Mouse (Mus musculus): ENCODE results near the gene Gbp6.
"Not testable (repeated sequence)": the region's sequence is repeated elsewhere in the genome, so short reads cannot be mapped to it uniquely, and the experiment has no call there.

Gene Gbp6

DNA sequence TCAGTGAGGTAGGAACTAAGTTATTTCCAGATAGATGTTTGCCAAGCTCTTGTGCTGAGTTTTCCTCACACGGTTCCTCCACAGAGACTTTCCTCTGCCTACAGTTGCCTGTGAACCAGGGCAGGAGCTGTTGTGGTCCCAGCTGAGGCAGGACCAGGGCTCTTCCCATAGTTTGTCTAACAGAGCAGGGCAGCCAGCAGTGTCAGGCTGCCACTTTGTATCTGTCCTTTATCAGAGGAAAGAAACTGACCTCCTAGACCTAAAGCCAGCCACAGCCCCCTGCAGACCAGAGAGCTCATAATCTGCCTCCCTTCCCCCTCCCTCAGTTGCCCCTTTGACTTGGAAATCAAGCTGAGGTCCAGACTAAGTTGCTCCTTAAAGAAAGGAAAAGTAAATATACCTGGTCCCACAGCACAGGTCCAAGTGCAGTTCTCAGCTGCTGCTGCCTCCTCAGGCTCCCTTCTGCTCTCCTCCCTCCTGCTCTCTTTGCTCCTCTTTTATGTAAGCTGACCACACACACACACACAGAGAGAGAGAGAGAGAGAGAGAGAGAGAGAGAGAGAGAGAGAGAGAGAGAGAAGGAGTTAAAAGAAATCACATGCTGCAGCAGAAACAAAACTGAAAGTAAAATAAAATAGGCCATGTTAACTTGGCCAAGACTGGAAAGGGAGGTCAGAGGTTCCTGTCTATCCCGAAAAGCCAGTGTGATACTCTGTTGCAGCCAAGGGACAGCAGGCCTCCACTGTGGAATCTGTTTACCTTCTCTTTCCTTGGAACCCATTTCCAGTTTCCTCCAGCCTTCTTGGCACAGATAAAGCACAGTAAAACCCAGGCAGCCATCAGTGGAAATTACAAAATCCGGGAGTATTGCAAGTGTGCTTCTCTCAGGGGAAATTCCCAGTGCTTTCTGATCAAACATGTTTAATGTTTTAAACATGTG lies at the start of gene Gbp6, which contains the start of gene Gm43302:
Gene Gbp6 (minus strand): TSS at position 473 of the 940 bp plus-strand sequence.
Gene Gm43302 (minus strand): TSS at position 470 of the 940 bp plus-strand sequence.
- not testable (repeated sequence) for DNase-seq (ENCODE audit: low read depth, low spot score)

DNA sequence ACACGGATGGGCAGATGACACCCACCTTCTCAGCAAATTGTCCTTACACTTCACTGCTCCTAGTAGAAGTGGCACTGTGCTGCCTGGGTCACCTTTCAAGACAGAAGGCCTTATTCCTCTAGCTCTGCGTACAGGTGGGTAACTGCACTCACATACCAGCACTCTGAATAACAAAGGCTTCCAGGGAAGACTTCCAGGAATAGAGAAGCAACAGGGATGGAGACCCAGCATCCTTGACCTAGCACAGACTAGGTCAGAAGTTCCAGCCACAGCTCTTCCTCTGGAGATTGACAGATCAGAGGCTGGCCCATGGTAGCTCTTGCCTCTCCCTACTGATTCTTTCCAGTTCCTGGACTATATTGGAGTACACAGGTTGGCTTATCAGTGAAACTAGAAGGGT lies 47.8 kb upstream of the Gbp6 start:
- no peak for DNase-seq (ENCODE audit: low read depth, low spot score)

DNA sequence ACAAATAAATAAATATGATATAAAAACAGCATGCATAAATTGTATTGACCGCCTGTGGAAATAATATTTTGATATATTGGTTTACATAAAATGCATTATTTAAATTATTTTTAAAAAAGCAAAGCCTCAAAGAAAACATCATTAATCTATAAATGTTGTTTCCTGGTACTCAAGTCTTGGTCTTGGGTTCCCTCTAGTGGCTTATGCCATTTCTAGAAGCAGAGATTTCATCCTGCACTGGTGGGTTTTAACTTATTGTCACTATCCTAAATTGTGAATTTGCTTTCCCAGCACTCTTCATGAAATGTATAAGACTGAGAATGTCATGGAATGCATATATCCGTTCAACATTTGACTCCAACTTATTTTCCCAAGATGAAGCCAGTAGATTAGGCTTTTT lies 29.0 kb upstream of the Gbp6 start:
- no peak for DNase-seq (ENCODE audit: low read depth, low spot score)

DNA sequence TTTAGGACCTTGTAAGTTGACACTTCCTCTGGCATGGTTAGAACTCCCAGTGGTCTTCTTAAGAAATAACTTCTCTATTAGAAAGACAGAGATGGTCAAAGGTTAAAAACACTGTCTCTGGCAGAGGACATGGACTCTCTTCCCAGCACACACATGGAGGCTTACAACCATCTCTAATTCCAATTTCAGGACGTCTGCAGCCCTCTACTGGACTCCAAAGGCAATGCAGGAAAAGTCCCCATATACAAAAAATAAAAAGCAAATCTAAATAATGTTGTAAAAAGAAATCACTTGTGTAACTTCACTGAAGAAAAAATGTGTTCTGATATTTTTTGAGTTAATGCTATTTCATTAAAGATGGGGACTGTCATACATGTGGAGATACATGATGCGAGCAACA lies 17.4 kb upstream of the Gbp6 start:
- no peak for DNase-seq (ENCODE audit: low read depth, low spot score)

DNA sequence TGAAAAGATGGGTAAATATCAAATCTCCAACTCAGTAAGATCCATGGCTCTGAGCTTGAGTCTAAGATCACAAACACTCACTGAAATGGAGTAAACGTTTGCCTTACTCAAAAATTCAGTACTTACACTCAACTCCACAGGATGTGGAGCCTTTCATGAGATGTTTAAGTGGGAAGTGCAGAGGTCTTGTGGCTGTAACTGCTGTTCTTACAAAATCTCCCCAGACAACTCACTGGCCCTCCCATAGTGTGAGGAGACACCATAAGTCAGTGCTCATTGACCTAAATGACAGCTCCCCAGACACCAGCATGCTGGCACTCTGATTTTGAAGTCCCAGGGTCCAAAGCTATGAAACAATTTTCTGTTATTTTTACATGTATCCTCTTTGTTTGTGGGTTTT lies 15.7 kb upstream of the Gbp6 start:
- DNase-seq (ENCODE audit: low read depth, low spot score): not testable (repeated sequence)

DNA sequence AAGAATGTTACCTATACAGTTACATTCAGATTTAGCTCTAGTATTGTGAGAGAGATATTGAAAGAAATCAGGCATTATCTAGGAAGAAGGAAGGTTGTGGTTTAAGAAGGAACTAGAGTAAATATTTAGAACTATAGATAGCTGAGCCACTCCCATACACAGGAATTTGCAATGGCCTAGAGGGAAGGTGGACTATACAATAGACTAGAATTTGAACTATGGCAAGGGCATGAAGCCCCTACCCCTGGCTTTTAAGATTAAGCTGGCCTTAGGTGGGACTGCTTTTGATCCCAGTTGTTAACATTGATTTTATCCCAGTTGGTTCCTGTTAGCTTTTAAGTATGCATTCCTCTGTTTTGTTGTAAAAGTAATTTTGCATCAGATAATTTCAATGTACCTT lies 13.4 kb upstream of the Gbp6 start:
- DNase-seq (ENCODE audit: low read depth, low spot score): not testable (repeated sequence)

DNA sequence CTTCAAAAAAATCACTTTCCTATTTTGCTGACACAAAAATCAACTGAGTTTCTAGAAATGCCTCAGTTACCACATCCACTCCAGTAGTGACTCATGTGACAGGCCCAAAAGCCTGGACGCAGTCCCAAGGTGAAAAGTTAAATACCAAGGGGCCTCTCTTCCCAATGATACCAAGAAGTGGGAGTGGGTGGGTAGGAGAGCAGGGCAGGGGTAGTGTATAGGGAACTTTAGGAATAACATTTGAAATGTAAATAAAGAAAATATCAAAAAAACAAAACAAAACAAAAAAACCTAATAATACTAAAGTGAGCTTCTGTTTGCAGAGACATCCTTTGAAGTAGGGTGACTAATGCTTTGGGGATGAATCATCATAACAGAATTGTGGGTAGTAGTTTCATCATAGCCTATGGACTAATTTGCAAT lies 12.7 kb upstream of the Gbp6 start:
- DNase-seq (ENCODE audit: low read depth, low spot score): no peak

DNA sequence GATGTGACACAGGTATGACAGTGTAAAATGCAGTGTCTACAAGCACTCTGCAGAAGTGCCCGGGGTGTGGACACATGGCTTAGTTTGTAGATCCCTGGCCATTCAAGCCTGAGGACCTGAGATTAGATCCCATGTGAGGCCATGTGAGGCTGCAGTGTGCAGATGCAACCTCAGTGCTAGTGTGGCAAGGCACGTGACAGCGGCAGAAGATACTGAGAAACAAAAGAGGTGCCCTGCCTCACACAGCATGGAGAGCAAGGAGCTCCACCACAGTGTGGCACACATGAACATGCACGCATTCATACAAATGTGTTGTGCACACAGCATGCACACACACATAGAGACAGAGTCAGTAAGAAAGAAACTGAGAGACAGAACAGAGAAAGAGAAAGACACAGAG lies 12.2 kb upstream of the Gbp6 start:
- not testable (repeated sequence) for DNase-seq (ENCODE audit: low read depth, low spot score)

DNA sequence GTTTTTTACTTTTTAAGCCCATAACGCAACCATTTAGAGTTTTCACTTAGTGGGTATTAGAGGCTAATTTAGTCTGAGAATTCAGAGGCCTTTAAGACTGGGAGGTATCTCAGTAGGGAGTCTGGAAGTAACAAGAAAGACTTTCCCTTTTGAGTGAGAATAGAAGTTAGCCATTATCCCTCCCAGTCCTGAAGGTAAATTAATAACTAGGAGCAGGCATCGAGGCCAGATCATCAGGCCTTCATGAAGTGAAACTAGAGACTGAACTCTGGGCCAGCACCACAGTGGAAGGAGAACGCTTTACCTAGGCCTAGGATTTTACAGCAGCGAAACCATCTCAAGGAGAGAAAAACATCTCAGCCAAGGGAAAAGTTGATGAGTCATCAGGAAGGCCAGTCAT lies 8.5 kb upstream of the Gbp6 start:
- DNase-seq (ENCODE audit: low read depth, low spot score): no peak

DNA sequence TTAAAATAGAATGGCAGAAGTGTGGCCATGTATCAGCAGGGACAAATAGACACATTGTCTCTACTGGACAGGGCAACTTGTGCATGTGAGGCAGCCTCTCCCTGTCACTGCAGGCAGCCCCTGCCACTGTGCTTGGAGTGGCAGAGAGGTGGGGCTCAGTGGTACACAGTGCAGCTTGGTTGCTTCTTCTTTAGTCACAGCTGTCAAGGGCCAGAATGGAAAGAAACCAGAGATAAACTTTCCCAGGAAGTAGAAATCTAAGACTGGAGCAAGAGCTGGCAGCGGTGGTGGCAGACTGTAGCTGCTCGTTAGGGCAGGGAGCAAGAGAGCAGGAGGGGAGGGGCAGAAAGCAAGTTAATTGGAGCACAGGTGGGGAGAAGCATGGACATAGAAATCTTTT lies 8.0 kb upstream of the Gbp6 start:
- no peak for DNase-seq (ENCODE audit: low read depth, low spot score)

DNA sequence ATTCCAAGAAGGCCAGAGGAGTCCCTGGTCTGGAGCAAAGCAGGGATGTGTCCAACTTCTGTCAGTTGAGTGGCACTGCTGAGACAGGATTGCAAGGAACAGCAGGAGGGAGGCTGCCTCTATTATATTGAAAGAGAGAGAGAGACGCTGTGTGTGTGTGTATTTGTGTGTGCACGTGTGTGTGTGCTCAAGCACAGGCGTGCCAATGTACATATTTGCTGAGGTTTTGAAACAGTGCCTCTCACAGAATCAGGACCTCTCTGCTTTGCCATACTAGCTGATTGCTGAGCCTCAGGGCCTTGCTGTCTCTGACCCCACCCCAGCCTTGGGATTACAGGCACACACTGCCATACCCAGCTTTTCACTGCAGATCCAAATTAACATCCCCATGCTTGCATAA lies 2.2 kb upstream of the Gbp6 start:
- no peak for DNase-seq (ENCODE audit: low read depth, low spot score)

DNA sequence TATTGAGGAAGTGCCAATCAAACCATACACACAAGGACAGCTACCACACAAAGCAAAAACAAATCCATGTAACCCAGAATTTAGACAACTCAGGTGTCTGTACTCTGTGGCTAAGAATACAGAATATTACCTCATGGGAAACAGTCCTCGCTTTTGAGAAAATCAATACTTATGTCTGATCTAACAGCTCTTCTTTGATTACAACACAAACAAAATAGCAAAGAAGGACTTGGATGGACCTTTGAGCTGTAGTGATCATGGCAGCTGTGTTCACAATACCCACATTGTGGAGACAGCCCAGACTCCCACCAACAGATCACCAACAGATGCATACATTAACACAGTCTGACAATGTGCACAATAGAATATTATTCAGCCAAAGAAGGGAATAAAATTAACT lies 1.0 kb downstream of the Gbp6 start:
- no peak for DNase-seq (ENCODE audit: low read depth, low spot score)

DNA sequence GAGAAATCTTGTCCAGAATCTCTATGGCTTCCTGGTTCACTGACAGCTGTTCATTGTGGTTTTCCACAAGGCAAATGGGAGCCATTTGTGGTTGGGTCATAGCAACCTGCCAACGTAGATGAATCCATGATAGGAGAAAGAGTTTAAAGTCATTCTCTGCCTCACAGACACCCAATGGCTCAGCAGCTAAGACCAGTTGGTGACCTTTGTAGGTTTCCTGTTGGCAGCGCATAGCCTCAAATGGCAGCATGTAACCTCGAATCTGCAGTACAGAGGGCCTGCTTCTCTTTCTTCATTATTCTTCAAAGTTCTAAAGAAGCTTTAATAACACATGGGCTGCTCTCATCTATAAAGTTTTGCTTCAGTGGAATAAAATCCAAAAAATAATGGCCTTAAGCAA lies 2.6 kb downstream of the Gbp6 start:
- not testable (repeated sequence) for DNase-seq (ENCODE audit: low read depth, low spot score)

DNA sequence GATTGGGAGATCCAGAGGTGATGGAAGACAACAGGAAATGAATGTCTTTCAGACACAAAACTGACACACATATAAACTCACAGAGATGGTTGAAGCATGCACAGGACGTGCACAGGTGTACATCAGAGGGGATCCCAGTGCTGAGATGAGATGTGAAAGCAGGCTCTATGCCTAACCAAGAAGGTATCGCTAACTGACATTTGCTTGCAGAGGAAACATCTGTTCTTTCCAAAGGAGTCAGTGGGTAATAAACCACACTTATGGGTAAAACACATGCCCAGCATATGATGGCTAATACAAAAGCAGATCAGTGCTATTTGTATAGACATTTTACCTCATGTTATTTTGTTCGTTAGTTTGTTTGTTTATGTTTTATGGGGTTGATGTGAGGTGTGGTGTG lies 32.8 kb downstream of the Gbp6 start:
- DNase-seq (ENCODE audit: low read depth, low spot score): not testable (repeated sequence)

DNA sequence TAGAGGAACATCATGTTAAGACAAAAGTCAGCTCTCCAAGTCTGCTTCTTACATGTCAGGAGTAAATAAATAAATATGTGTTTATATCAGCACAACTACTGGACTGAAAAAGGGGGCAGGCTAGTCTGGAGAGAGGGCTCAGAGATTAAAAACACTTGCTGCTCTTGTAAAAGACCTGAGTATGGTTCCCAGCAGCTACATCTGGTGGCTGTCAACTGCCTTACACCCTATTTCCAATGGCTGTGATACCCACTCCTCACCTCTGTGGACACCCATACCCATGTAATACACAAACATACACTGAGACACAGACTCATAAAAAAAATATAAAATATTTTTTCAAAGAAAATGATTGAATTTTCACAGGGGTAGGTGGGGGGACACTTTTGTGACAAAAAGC lies 41.0 kb downstream of the Gbp6 start:
- DNase-seq (ENCODE audit: low read depth, low spot score): no peak

DNA sequence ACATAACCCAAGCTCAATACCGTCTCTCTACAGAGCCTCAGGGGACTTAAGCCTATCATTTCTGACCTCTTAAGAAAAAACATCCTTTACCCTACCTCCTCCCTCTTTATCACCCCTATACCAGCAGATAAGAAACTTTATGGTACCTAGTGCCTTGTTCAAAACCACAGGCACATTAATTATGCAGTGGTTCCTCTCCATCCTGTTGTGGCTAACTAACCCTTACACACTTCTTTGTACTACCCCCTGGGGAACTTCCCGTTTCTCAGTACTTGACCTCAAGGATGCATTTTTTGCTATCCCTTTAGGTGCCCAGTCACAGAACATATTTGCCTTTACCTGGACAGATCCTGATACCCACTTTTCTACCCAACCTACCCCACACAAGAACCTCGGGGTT lies 48.8 kb downstream of the Gbp6 start:
- not testable (repeated sequence) for DNase-seq (ENCODE audit: low read depth, low spot score)

DNA sequence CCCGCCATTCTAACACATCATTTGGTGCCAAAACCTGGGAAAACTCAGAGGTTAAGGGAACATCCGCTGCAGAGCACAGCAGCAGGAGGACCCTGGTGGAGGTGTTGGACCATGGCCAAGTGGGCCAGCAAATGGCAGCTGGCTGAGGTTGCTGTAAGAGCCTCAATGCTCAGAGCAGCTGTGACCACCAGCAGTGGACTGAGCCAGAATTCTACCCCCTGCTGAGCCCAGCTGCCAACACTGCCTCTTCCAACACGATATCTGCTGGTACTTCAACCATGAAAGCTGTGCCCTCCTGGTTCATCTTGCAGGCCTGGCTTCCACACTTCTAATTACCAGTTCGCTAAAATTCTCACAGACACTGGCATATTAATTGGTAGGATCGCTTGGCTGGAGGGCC lies 52.5 kb downstream of the Gbp6 start:
- DNase-seq (ENCODE audit: low read depth, low spot score): not testable (repeated sequence)

DNA sequence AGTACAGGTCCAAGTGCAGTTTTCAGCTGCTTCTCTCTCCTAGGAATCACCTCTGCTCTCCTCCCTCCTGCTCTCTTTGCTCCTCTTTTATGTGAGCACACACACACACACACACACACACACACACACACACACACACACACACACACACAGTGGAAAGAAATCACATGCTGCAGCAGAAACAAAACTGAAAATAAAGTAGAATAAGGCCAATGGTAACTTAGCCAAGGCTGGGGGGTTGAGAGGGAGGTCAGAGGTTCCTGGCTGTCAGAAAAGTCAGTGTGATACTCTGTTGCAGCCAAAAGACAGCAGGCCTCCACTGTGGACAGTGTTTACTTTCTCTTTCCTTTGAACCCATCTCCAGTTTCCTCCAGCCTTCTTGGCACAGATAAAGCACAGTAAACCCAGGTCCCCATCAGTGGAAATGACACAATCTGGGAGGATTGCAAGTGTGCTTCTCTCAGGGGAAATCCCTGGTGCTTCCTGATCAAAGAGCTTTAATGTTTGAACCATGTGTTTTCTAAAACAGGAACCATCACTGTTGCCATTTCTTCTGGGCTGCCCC lies 53.9 kb downstream of the Gbp6 start, which contains the start of gene Gbp10:
Gene Gbp10 (minus strand): TSS at position 51 of the 565 bp plus-strand sequence.
- not testable (repeated sequence) for DNase-seq (ENCODE audit: low read depth, low spot score)

DNA sequence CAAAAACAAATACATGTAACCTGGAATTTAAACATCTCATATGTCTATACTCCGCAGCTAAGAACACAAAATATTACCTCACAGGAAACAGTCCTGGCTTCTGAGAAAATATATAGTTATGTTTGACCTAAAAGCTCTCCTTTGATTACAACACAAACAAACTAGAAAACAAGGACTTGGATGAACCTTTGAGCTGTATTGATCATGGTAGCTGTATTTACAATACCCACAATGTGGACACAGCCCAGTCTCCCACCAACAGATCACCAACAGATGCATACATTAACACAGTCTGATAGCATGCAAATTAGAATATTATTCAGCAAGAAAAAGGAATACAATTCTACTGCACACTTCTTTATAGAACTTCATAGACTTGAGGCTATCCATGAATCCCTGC lies 55.1 kb downstream of the Gbp6 start:
- DNase-seq (ENCODE audit: low read depth, low spot score): not testable (repeated sequence)

DNA sequence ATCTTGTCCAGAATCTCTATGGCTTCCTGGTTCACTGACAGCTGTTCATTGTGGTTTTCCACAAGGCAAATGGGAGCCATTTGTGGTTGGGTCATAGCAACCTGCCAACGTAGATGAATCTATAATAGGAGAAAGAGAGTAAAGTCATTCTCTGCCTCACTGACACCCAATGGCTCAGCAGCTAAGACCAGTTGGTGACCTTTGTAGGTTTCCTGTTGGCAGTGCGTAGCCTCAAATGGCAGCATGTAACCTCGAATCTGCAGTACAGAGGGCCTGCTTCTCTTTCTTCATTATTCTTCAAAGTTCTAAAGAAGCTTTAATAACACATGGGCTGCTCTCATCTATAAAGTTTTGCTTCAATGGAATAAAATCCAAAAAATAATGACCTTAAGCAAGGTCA lies 57.5 kb downstream of the Gbp6 start:
- DNase-seq (ENCODE audit: low read depth, low spot score): not testable (repeated sequence)

Data from retina, adult 2 months (tissue).